Mouse (Mus musculus) G1E-ER4 (cell line): ENCODE results near the gene Scgb1b27. TPM values are rescaled to one million over a fixed set of nuclear protein-coding genes. Genes with fewer than 3 reads are reported as not detected.
"Not testable (repeated sequence)": the region's sequence is repeated elsewhere in the genome, so short reads cannot be mapped to it uniquely, and the experiment has no call there.

Experiments
- GATA1 ChIP-seq: IDR thresholded peaks from one replicate; pipeline ENCODE4 v1.8.0; 2012; ENCODE audit warnings: low read length, inconsistent platforms
- polyA plus RNA-seq: library from polyadenylated mRNA; stranded (reverse); fragments of >175 nt; gene quantifications from 2 replicates; pipeline ENCODE4 v1.2.3, GENCODE M21; 2012

The Scgb1b27 gene
- polyA plus RNA-seq: not detected in 2 replicates

- not testable (repeated sequence) for TF ChIP-seq GATA1
Observed at GRCm38 (mm10) chr7:34021183-34021582, at the start of gene Scgb1b27. Gene Scgb1b27, plus strand, starts transcription at chr7:34021483.

- TF ChIP-seq GATA1: no peak
Observed at GRCm38 (mm10) chr7:34013842-34014241, 7.4 kb upstream of the Scgb1b27 start, which contains the start of gene Scgb2b27. Gene Scgb2b27, minus strand, starts transcription at chr7:34013942.

- TF ChIP-seq GATA1: no peak
Observed at GRCm38 (mm10) chr7:34025641-34026040, 4.4 kb downstream of the Scgb1b27 start.

- no peak for TF ChIP-seq GATA1
Observed at GRCm38 (mm10) chr7:34030026-34030425, 8.7 kb downstream of the Scgb1b27 start.

Other genes with a start within 250 kb of the Scgb1b27 start
- not detected in 2 replicates for gene Scgb2b26, start 76.4 kb upstream of the Scgb1b27 start, polyA plus RNA-seq
- gene Scgb2b27, start 7.5 kb upstream of the Scgb1b27 start, polyA plus RNA-seq: not detected in 2 replicates
- gene Scgb1b30, start 73.9 kb downstream of the Scgb1b27 start, polyA plus RNA-seq: not detected in 2 replicates
- gene Wtip, start 111.8 kb downstream of the Scgb1b27 start, polyA plus RNA-seq: not detected in 2 replicates
- 86.0 and 111 TPM in 2 replicates for gene Uba2, start 148.1 kb downstream of the Scgb1b27 start, polyA plus RNA-seq
- gene Pdcd2l, start 175.2 kb downstream of the Scgb1b27 start, polyA plus RNA-seq: 11.0 and 11.6 TPM in 2 replicates
- gene Gpi1, start 208.9 kb downstream of the Scgb1b27 start, polyA plus RNA-seq: 2,067 and 4,270 TPM in 2 replicates
- not detected in 2 replicates for gene Gm6096, start 229.6 kb downstream of the Scgb1b27 start, polyA plus RNA-seq